Mouse (Mus musculus) frontal cortex, postnatal 36 days (tissue): ENCODE data around the gene Ttk.

ENCODE experiments used
- DNase-seq, 2 experiments: peaks; one replicate each; pipeline ENCODE4 v3.0.0; 2022; ENCODE audit warnings: low spot score in 2 of 2

Ttk gene

DNA sequence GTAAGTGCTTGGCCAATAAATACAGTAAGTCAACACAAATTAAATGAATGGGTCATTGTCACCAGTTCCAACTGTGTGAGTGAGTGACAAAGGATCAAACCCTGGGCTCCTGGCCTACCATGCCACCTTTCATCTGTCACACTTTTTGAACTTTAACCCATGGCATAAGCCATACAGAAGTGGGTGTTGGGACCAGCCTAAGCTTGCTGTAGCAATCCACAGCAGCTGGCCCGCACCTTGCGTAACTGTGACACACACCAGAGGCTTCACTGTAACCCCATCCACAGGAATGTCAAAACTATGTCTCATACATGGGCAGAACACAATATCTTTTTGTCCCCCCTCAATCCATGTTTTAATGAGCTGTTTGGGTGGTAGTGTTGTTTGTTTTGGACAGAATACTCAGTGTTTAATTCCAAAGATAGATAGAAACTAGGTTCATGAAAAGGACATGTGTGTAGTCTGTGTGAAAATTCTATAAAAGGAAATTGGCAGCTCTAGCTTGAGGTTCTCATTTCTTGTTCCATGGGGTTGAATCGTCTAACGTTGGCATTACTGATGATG, 59.4 kb downstream of the Ttk start:
- DNase-seq: no peak

- no peak for DNase-seq
These were observed 67.6 kb downstream of the Ttk start for GRCm38 (mm10) chr9:83902086-83902485.

GRCm38 (mm10) chr9:83905820-83906219, 71.3 kb downstream of the Ttk start:
- no peak for DNase-seq

DNA sequence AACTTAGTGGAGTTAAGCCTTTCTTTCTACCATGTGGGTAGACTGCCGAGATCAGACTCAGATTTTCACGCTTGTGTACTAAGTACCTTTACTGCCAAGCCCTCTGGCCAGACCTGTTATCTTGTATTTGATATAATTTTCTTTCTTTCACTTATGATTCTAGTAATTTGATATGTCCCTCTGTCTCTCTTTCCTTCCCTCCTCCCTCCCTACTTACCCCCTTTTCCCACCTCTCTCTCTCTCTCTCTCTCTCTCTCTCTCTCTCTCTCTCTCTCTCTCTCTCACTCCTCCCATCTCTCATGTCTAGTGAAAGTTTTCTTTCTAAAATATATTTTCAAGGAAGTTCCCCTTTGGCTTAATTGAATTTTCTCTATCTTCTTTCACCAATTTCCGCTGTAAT, 72.5 kb downstream of the Ttk start:
- DNase-seq: no peak

- DNase-seq: no peak
These were observed 75.3 kb downstream of the Ttk start for GRCm38 (mm10) chr9:83909836-83910235.

DNA sequence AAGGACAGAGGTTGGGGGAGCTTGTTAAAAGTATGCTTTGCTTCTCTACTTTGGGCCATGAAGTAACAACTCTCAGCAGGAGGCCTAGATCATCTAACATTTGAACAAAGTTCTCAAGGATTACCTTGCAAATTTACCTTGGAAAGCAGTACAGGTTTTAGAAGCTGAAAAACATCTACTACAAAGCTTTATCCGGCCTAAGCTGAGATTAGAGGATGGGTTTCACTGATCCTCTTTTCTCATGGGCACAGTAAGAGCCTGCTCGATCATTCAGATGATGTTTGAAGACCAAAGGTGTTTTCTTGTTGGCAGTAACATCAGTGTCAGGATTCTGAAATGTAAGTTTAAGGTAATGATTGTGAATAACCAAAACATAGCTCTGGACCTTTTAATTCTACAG, 76.4 kb downstream of the Ttk start:
- no peak for DNase-seq
